Mouse (Mus musculus) stomach, embryonic 15.5 days (tissue): ENCODE results near the gene Top1. TPM values are rescaled to one million over a fixed set of nuclear protein-coding genes. Genes with fewer than 3 reads are reported as not detected.

ENCODE experiments used
- ATAC-seq: fragments of 200-750 bp; cut with Nextera tagmentation; 2 replicates; pipeline ENCODE4 v1.8.0; 2017; ENCODE audit warnings: low read depth, moderate number of reproducible peaks, moderate TSS enrichment; ENCODE audit not compliant: insufficient read depth, low FRiP score
- H3K27ac ChIP-seq: fragments of 300-500 bp; sonication (generic); 2 replicates; pipeline ENCODE4 v1.5.1; 2015; ENCODE audit warnings: mild to moderate bottlenecking, inconsistent platforms
- H3K27me3 ChIP-seq: fragments of 300-500 bp; sonication (generic); replicated peaks from 2 replicates; pipeline ENCODE4 v1.6.1; 2015; ENCODE audit warnings: inconsistent platforms
- H3K36me3 ChIP-seq: fragments of 300-500 bp; sonication (generic); 2 replicates; pipeline ENCODE4 v1.6.1; 2015; ENCODE audit warnings: inconsistent platforms
- H3K4me1 ChIP-seq: fragments of 300-500 bp; sonication (generic); 2 replicates; pipeline ENCODE4 v1.6.1; 2015; ENCODE audit warnings: inconsistent platforms
- H3K4me2 ChIP-seq: fragments of 300-500 bp; sonication (generic); 2 replicates; pipeline ENCODE4 v1.6.1; 2015; ENCODE audit warnings: mild to moderate bottlenecking, inconsistent platforms
- H3K4me3 ChIP-seq: fragments of 300-500 bp; sonication (generic); replicated peaks from 2 replicates; pipeline ENCODE4 v1.5.1; 2015; ENCODE audit warnings: inconsistent platforms
- H3K9ac ChIP-seq: fragments of 300-500 bp; sonication (generic); 2 replicates; pipeline ENCODE4 v1.6.1; 2015; ENCODE audit warnings: inconsistent platforms
- H3K9me3 ChIP-seq: fragments of 300-500 bp; sonication (generic); 2 replicates; pipeline ENCODE4 v1.6.1; 2016; ENCODE audit warnings: inconsistent platforms
- WGBS: fragments of 180-500 bp; shearing (Covaris S2); methylation state at CpG from one replicate; pipeline ENCODE4 v1.1.7; 2015; 5-methylcytosine and 5-hydroxymethylcytosine counted together
- microRNA-seq: library from miRNA; unstranded; fragments of <30 nt; microRNA quantifications from one replicate; pipeline ENCODE4, GENCODE M21; 2016
- polyA plus RNA-seq: library from polyadenylated mRNA; unstranded; fragments of >200 nt; fragmentation: Nextera tagmentation; extraction: Ambion mirVana; gene quantifications from 2 replicates; pipeline ENCODE4 v1.2.1, GENCODE M21; 2015

Gene Top1
- polyA plus RNA-seq, 1 experiment from 2014 or later, result 76.9 TPM

DNA sequence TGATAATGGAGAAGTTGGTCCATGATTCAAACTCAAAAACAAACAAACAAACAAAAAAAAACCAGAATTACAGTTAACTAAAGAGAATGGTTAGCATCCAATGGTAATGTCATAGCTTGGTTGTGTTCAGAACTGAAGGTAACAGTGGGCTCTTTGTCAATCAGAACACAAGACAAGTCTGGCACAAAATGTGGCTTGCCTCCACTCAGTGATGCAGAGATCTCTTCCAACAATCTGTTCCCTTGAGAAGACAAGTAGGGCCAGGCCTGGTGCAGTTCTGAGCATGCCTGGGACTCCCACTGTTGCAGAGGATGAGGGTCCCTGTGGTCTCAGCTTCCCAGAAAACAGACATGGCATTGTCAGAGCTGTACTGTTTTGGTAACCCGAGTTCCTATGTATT, 125.2 kb downstream of the Top1 start:
- no peaks in the 10 kb centered on the region for H3K36me3 ChIP-seq
- WGBS, result 91% methylated on average over 1 of the region's 1 CpGs
- no peak overlapping the region for H3K4me2 ChIP-seq
- no peak overlapping the region for H3K4me3 ChIP-seq
- ATAC-seq, result no peak
- H3K4me1 ChIP-seq, result no peaks in the 10 kb centered on the region
- no peak overlapping the region for H3K9ac ChIP-seq
- no peaks in the 10 kb centered on the region for H3K27me3 ChIP-seq
- no peak overlapping the region for H3K27ac ChIP-seq
- H3K9me3 ChIP-seq, result no peaks in the 10 kb centered on the region

DNA sequence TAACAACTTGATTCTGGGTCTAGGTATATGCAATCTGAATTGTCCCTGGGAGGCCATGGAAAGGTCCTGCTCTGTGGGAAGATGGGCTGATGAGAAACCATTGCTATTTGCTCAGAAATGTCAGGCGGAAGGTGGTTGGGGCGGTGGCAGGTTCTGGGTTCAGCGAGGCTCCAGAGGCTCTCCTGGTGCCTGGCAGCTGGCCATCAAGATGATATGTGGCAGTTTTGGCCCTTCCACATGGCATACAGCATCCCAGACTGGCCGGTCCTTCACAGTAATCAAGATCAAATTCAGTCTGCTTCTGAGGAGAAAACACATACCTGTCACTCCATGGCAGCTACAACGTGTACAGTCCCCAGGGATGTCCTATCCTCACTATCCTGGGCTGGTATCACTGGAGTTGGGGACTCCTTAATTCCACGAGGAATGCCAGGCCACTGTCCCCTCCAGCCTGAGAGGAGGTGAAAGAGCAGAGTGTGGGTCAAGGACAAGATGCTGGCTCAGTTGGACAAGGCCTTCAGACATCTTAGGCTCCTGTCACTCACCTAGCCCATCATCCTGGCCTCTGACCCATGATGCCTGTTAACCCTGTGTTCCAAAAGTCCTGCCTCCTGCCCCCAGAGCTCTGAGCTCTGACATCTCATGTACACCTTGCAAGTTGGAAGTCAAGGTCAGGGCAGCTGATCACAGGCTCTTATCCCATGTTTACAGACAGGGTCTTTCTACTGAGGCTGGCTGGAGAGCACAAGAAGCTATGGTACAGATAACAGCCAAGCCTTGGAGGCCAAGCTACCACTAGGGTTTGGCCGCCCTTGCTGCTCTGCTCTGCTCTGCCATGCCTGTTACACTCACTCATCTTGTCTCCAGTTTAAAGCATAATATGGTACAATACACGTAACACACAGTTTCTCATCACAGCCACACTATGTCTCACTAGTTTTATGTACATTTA, 125.9 kb downstream of the Top1 start:
- Histone ChIP-seq H3K27ac (no peak overlapping the region), H3K4me3 (no peak overlapping the region), H3K27me3 (no peaks in the 10 kb centered on the region), H3K4me1 (no peaks in the 10 kb centered on the region), H3K9ac (no peak overlapping the region), H3K4me2 (no peak overlapping the region), H3K36me3 (no peaks in the 10 kb centered on the region), H3K9me3 (no peaks in the 10 kb centered on the region)
- 80% methylated on average over 8 of the region's 8 CpGs for WGBS
- ATAC-seq, result no peak

Small RNA genes lying within 50 kb of the gene (microRNA-seq; reads per million reads assigned to microRNA genes)
- not detected for gene Gm23968

Other genes with a start within 250 kb of the Top1 start
- 30.3 and 37.3 TPM in 2 replicates for gene Plcg1, start 85.4 kb downstream of the Top1 start, polyA plus RNA-seq
- 8.9 and 10.8 TPM in 2 replicates for gene Zhx3, start 227.1 kb downstream of the Top1 start, polyA plus RNA-seq
- gene Lpin3, start 234.8 kb downstream of the Top1 start, polyA plus RNA-seq, result 8.2 and 9.3 TPM in 2 replicates